Mouse (Mus musculus) embryonic stem cell, embryonic (primary cell): ENCODE measurements at regions not wholly inside any gene's neighbourhood (a gene's known extent, or its start where the extent isn't known, plus 50 kb on each side); places are given as distances from the start of the nearest gene placed in this dataset.

ENCODE experiments used
- CTCF ChIA-PET, 4 experiments: fragments of 300-600 bp in 2 of 4; fragments of 350-600 bp in 2 of 4; sonication (Branson Sonifier 250); formaldehyde crosslinking; loops; one replicate each; lab custom pipeline; 2022; ENCODE audit warnings: inconsistent platforms in 2 of 4; lab: Charles Lee
- POLR2A ChIA-PET, 4 experiments: fragments of 300-600 bp in 2 of 4; fragments of 350-600 bp in 2 of 4; sonication (Branson Sonifier 250); formaldehyde crosslinking; loops; one replicate each; lab custom pipeline; 2022; ENCODE audit warnings: antibody characterized with exemption in 4 of 4, inconsistent platforms in 1 of 4; lab: Charles Lee

DNA sequence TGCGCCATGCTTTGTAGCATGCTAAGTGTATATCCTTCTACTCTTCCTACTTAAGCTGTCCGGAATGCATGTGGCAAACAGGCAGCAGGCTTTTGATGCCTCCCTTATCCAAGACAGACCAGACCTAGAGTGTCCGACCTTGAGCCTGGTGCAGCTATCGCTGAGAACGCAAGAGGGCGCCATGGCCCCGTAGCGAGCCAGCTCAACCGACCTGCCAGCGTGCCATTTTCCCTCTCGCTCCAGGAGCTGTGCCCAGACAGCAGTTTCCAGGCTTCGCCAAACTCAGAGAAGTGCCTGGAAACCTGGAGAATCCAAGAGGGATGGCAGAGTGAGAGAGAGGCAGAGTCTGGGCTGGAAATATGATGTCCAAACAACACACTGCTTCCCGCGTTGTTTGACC, 155.8 kb upstream of the Gm12830 start:
- ChIA-PET POLR2A (interaction anchor here in 3 of 4 experiments (1.0 to 2.2 kb wide), 4 partner anchors 15 to 243 kb away, joined by 3 to 5 read pairs (median 3); partner anchors contain the start of gene Foxd2 (in 2 of the 3)), CTCF (interaction anchor here (0.5 to 4.1 kb wide), 47 partner anchors 8 to 559 kb away, joined by 3 to 54 read pairs (median 4); partner anchors contain the start of gene Foxd2 (in 4 of the 4))

GRCm38 (mm10) chr4:114666238-114666978, 155.1 kb upstream of the Gm12830 start:
- POLR2A ChIA-PET = interaction anchor here in 3 of 4 experiments (1.0 to 2.2 kb wide), 4 partner anchors 16 to 243 kb away, joined by 3 to 5 read pairs (median 3); partner anchors contain the start of gene Foxd2 (in 2 of the 3)
- CTCF ChIA-PET = interaction anchor here (0.5 to 4.1 kb wide), 46 partner anchors 8 to 688 kb away, joined by 3 to 54 read pairs (median 5); partner anchors contain the start of gene Foxd2 (in 4 of the 4)

- CTCF ChIA-PET = interaction anchor here (0.5 to 4.1 kb wide), 17 partner anchors 10 to 687 kb away, joined by 3 to 54 read pairs (median 7); partner anchors contain the start of gene Foxd2 (in 4 of the 4)
- POLR2A ChIA-PET = interaction anchor here in 1 of 4 experiments (2.2 kb wide), 1 partner anchor 242 kb away, joined by 5 read pairs; the partner anchor contains the start of gene Foxd2
Measured at GRCm38 (mm10) chr4:114666979-114667328, 154.6 kb upstream of the Gm12830 start.

- POLR2A ChIA-PET = no interaction called here
Measured at GRCm38 (mm10) chr4:114672096-114672720, 149.3 kb upstream of the Gm12830 start.

GRCm38 (mm10) chr4:114676908-114677898, 144.3 kb upstream of the Gm12830 start:
- CTCF ChIA-PET = interaction anchor here in 3 of 4 experiments (0.6 to 2.6 kb wide), 13 partner anchors 9 to 731 kb away, joined by 3 to 13 read pairs (median 4); partner anchors contain the start of gene Foxd2 (in 1 of the 3)
- POLR2A ChIA-PET = no interaction called here

More at GRCm38 (mm10) chr4:114672096-114672720, 149.3 kb upstream of the Gm12830 start:
- CTCF ChIA-PET = no interaction called here

- POLR2A ChIA-PET = no interaction called here
- CTCF ChIA-PET = interaction anchor here in 3 of 4 experiments (0.6 to 2.6 kb wide), 10 partner anchors 10 to 732 kb away, joined by 3 to 13 read pairs (median 6); partner anchors contain the start of gene Foxd2 (in 1 of the 3)
Measured at GRCm38 (mm10) chr4:114678053-114678941, 143.2 kb upstream of the Gm12830 start.

- ChIA-PET POLR2A (interaction anchor here in 1 of 4 experiments (0.7 kb wide), 1 partner anchor 99 kb away, joined by 3 read pairs; no protein-coding TSS in a partner anchor), CTCF (interaction anchor here in 3 of 4 experiments (0.9 to 1.9 kb wide), 4 partner anchors 8 to 14 kb away, joined by 3 to 6 read pairs (median 5); no protein-coding TSS in a partner anchor)
Measured at GRCm38 (mm10) chr4:114680360-114680759, 141.2 kb upstream of the Gm12830 start.

GRCm38 (mm10) chr4:114682955-114683354, 138.6 kb upstream of the Gm12830 start:
- POLR2A ChIA-PET = no interaction called here

GRCm38 (mm10) chr4:114683696-114684095, 137.8 kb upstream of the Gm12830 start:
- ChIA-PET POLR2A (no interaction called here), CTCF (interaction anchor here in 1 of 4 experiments (0.6 kb wide), 2 partner anchors 299 to 1100 kb away, joined by 3 to 4 read pairs; no protein-coding TSS in a partner anchor)

More at GRCm38 (mm10) chr4:114682955-114683354, 138.6 kb upstream of the Gm12830 start:
- CTCF ChIA-PET = interaction anchor here in 1 of 4 experiments (0.6 kb wide), 1 partner anchor 1101 kb away, joined by 4 read pairs; no protein-coding TSS in a partner anchor

- ChIA-PET CTCF (interaction anchor here in 2 of 4 experiments (1.4 to 2.1 kb wide), 2 partner anchors 19 to 224 kb away, joined by 3 to 7 read pairs; partner anchors contain the start of gene Foxd2 (in 1 of the 2)), POLR2A (no interaction called here)
Measured at GRCm38 (mm10) chr4:114684844-114685382, 136.6 kb upstream of the Gm12830 start.

- ChIA-PET POLR2A (no interaction called here), CTCF (interaction anchor here in 2 of 4 experiments (1.4 to 2.1 kb wide), 2 partner anchors 20 to 224 kb away, joined by 3 to 7 read pairs; partner anchors contain the start of gene Foxd2 (in 1 of the 2))
Measured at GRCm38 (mm10) chr4:114685454-114685853, 136.1 kb upstream of the Gm12830 start.

DNA sequence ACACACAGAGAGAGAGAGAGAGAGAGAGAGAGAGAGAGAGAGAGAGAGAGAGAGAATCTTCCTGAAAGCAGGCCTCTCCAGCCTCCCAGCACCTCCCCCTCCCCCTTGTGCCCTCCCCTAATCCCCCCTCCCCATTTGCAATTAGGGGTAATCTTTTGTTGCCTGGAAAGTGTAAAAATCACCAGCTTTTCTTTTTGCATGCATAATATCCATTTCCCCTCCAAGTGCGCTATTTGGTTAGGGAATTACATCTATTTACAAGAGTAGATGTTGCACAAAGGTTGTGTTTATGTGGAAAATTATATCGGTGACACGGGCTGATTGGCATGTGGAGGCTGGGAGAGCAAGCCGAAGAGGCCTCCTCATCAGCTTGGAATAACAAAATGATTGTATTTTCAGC, 135.4 kb upstream of the Gm12830 start:
- POLR2A ChIA-PET = no interaction called here
- CTCF ChIA-PET = interaction anchor here in 2 of 4 experiments (1.4 to 2.1 kb wide), 2 partner anchors 20 to 223 kb away, joined by 3 to 7 read pairs; partner anchors contain the start of gene Foxd2 (in 1 of the 2)

DNA sequence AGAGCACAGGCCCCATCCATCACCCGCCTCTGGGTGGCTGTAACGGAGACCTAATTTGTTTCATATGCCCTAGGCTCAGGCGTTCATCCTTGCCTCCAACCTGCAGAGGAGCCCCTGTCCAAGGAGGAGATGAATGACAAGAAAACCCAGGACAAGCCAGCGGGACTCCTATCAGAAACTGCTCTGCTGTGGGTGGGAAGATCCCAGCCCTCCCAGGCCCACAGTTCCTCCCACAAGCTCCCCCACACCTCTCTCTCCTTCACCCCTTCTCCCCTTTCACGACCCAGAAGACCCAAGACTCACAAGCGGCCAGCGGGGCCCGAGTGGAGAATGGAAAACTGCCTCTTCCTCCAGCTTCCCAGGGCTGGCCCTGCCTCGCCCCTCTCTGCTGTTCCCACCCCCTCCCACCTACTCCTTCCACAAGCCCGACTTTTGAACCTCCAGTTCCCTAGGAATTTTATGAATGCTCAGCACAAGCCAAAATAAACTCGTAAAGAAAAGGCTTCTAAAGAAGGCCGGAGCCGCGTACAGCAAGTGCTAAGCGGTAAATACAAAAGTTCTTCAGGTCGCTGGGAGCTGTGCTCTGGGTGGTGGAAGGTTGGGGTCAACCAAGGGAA, 133.1 kb upstream of the Gm12830 start:
- ChIA-PET CTCF (interaction anchor here (0.6 to 2.8 kb wide), 38 partner anchors 9 to 404 kb away, joined by 3 to 13 read pairs (median 4); partner anchors contain the start of gene Foxd2 (in 2 of the 4)), POLR2A (interaction anchor here in 2 of 4 experiments (0.6 to 1.0 kb wide), 4 partner anchors 9 to 224 kb away, joined by 3 to 4 read pairs (median 3); no protein-coding TSS in a partner anchor)

DNA sequence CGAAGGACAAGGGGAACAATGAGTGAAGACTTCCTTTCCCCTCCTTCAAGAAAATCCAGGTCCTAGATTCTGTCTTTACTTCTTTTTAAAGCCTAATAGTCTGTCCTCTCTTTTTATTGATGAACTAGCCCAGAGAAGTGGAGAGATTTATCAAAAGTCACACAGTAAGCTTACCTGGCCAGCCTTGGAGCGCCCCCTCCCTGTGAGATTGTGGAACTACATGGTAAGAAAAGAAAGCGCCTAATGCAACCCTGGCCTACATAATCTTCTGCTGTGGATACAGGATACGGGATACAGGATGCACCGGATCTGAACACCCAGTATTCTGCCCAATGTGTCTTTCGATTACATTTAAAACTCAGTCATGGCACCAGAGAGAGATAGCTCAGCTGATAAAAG, 132.6 kb upstream of the Gm12830 start:
- ChIA-PET POLR2A (interaction anchor here in 2 of 4 experiments (0.6 to 0.7 kb wide), 3 partner anchors 9 to 220 kb away, joined by 3 to 4 read pairs (median 3); no protein-coding TSS in a partner anchor), CTCF (interaction anchor here (0.6 to 2.8 kb wide), 36 partner anchors 9 to 1973 kb away, joined by 3 to 13 read pairs (median 4); partner anchors contain the start of gene Foxd2 (in 1 of the 4))

DNA sequence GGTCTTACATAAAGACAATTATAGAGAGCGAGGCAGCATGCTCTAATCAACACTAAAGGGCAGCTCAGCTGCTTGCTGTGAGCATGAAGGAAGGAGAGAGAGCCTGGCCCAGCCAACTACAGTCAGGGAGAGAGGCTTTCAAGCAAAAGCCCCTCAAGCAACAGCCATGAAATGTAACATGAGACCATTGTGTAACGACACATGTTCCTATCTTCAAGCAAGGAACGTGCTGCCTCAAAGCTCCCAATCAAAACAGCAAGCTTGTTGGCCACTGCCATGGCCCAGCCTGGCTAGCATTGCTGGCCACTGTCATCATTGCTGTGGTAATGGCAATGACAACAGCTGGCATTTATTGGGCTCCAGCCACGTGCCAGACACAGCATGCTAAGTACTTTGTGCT, 115.9 kb upstream of the Gm12830 start:
- CTCF ChIA-PET = no interaction called here
- POLR2A ChIA-PET = no interaction called here
